Mouse (Mus musculus): ENCODE measurements around the gene Ppp4c. TPM values are rescaled to one million over a fixed set of nuclear protein-coding genes. Genes with fewer than 3 reads are reported as not detected.

The Ppp4c gene
- total and polyA plus RNA-seq, 2 experiments = 45.8 to 97.2 TPM

DNA sequence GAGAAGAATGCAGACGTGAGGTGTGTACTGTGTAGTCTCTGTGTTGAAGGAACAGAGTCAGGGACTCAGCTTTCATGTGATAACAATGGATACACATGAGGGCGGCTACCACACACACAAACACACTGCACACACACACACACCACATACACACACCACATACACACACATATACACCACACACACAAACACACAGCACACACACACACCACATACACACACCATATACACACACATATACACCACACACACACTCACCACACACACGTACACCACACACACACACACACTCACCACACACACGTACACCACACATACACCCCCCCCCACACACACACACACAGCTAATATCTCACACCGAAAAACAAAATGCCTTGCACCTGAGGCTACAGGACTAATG is 50.8 kb downstream of the Ppp4c start:
- H3K27ac ChIP-seq (replicated peaks; ENCODE audit: insufficient read depth, low read depth, low read length) = no peak overlapping the region
- H3K4me3 ChIP-seq (ENCODE audit: insufficient read depth, low read depth, low read length) = no peak overlapping the region
- H3K36me3 ChIP-seq (ENCODE audit: control insufficient read depth, insufficient read depth, low read length) = no peaks in the 10 kb centered on the region
- H3K9ac ChIP-seq (ENCODE audit: low read depth, low read length) = no peak overlapping the region
- no peaks in the 10 kb centered on the region for H3K79me2 ChIP-seq (ENCODE audit: control insufficient read depth, insufficient read depth, low read length)
- H3K4me1 ChIP-seq (ENCODE audit: control insufficient read depth, insufficient read depth, low read length) = peaks cover 4% of the 10 kb centered on the region
- no peak for DNase-seq (ENCODE audit: extremely low read depth, low read depth, low spot score)
- 92% methylated on average over 5 of the region's 5 CpGs for whole genome bisulfite sequencing
- no peaks in the 10 kb centered on the region for H3K27me3 ChIP-seq (ENCODE audit: control insufficient read depth, insufficient read depth, low read length)
- TF ChIP-seq CTCF (IDR thresholded peaks at IDR 0.05; ENCODE audit: low read depth, low read length) = no peak
- TF ChIP-seq POLR2A (IDR thresholded peaks at IDR 0.05; ENCODE audit: extremely low read depth, insufficient read depth, low read length) = no peak

DNA sequence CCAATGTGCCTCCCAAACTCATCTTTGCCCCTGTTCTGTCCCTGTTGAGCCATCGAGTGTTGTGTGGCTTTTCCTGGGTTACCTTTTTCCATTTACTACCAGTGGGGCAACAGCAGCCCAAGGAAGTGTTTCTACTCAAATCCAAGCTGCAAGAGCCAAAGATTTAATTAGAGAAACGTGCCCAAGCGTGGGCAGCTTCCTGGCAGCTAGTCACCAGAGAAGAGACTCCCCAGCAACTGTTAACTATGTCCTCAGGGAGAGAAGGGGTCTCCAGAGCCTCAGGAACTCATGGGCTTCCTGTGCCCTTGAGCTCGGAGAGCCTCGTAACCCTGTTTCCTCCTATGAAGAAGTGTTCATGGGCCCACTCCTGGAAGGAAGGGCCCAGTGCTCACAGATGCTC is 51.3 kb downstream of the Ppp4c start:
- no peak overlapping the region for H3K27ac ChIP-seq (replicated peaks; ENCODE audit: insufficient read depth, low read depth, low read length)
- no peak for DNase-seq (ENCODE audit: extremely low read depth, low read depth, low spot score)
- no peak overlapping the region for H3K4me3 ChIP-seq (ENCODE audit: insufficient read depth, low read depth, low read length)
- peaks cover 2% of the 10 kb centered on the region for H3K4me1 ChIP-seq (ENCODE audit: control insufficient read depth, insufficient read depth, low read length)
- H3K27me3 ChIP-seq (ENCODE audit: control insufficient read depth, insufficient read depth, low read length) = no peaks in the 10 kb centered on the region
- 81% methylated on average over 5 of the region's 5 CpGs for WGBS
- TF ChIP-seq CTCF (IDR thresholded peaks at IDR 0.05; ENCODE audit: low read depth, low read length) (no peak), POLR2A (IDR thresholded peaks at IDR 0.05; ENCODE audit: extremely low read depth, insufficient read depth, low read length) (no peak)
- no peak overlapping the region for H3K9ac ChIP-seq (ENCODE audit: low read depth, low read length)
- no peaks in the 10 kb centered on the region for H3K36me3 ChIP-seq (ENCODE audit: control insufficient read depth, insufficient read depth, low read length)
- no peaks in the 10 kb centered on the region for H3K79me2 ChIP-seq (ENCODE audit: control insufficient read depth, insufficient read depth, low read length)

- H3K27ac ChIP-seq (replicated peaks; ENCODE audit: insufficient read depth, low read depth, low read length) = no peak overlapping the region
- no peak for DNase-seq (ENCODE audit: extremely low read depth, low read depth, low spot score)
- no peaks in the 10 kb centered on the region for H3K79me2 ChIP-seq (ENCODE audit: control insufficient read depth, insufficient read depth, low read length)
- TF ChIP-seq POLR2A (IDR thresholded peaks at IDR 0.05; ENCODE audit: extremely low read depth, insufficient read depth, low read length) (no peak), CTCF (IDR thresholded peaks at IDR 0.05; ENCODE audit: low read depth, low read length) (no peak)
- no peaks in the 10 kb centered on the region for H3K27me3 ChIP-seq (ENCODE audit: control insufficient read depth, insufficient read depth, low read length)
- H3K4me1 ChIP-seq (ENCODE audit: control insufficient read depth, insufficient read depth, low read length) = no peaks in the 10 kb centered on the region; the same call in 1 of the 2 replicates
- no peak overlapping the region for H3K4me3 ChIP-seq (ENCODE audit: insufficient read depth, low read depth, low read length)
- 79% methylated on average over 13 of the region's 13 CpGs for WGBS
- H3K36me3 ChIP-seq (ENCODE audit: control insufficient read depth, insufficient read depth, low read length) = no peaks in the 10 kb centered on the region
- no peak overlapping the region for H3K9ac ChIP-seq (ENCODE audit: low read depth, low read length)
Observed at GRCm38 (mm10) chr7:126740132-126740735, 52.1 kb downstream of the Ppp4c start.

GRCm38 (mm10) chr7:126739551-126739950 is 52.7 kb downstream of the Ppp4c start:
- 85% methylated on average over 17 of the region's 17 CpGs for WGBS
- TF ChIP-seq CTCF (IDR thresholded peaks at IDR 0.05; ENCODE audit: low read depth, low read length) (no peak), POLR2A (IDR thresholded peaks at IDR 0.05; ENCODE audit: extremely low read depth, insufficient read depth, low read length) (no peak)
- no peaks in the 10 kb centered on the region for H3K36me3 ChIP-seq (ENCODE audit: control insufficient read depth, insufficient read depth, low read length)
- H3K27me3 ChIP-seq (ENCODE audit: control insufficient read depth, insufficient read depth, low read length) = no peaks in the 10 kb centered on the region
- no peak overlapping the region for H3K9ac ChIP-seq (ENCODE audit: low read depth, low read length)
- DNase-seq (ENCODE audit: extremely low read depth, low read depth, low spot score) = no peak
- no peak overlapping the region for H3K27ac ChIP-seq (replicated peaks; ENCODE audit: insufficient read depth, low read depth, low read length)
- no peak overlapping the region for H3K4me3 ChIP-seq (ENCODE audit: insufficient read depth, low read depth, low read length)
- H3K79me2 ChIP-seq (ENCODE audit: control insufficient read depth, insufficient read depth, low read length) = no peaks in the 10 kb centered on the region
- H3K4me1 ChIP-seq (ENCODE audit: control insufficient read depth, insufficient read depth, low read length) = no peaks in the 10 kb centered on the region; the same call in 1 of the 2 replicates

DNA sequence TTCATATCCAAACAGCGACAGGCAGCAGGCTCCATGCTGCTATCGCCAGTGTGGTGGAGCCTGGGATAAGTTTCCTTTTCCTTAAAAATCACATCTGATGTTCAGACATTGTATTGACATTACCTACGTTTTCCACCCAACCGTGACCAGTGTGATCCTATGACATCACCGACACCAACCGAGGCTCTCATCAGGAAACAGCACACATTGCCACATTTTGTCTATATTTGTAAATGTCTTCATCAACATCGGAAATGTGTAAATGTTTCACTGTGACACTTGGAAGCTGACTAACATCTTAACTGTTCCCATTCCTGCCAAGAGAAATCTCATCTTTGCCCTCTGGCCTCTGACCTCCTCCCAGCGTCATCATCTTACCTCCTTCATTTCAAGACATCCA is 56.2 kb downstream of the Ppp4c start:
- TF ChIP-seq POLR2A (IDR thresholded peaks at IDR 0.05; ENCODE audit: extremely low read depth, insufficient read depth, low read length) (no peak), CTCF (IDR thresholded peaks at IDR 0.05; ENCODE audit: low read depth, low read length) (no peak)
- no peak overlapping the region for H3K4me3 ChIP-seq (ENCODE audit: insufficient read depth, low read depth, low read length)
- H3K36me3 ChIP-seq (ENCODE audit: control insufficient read depth, insufficient read depth, low read length) = no peaks in the 10 kb centered on the region
- no peaks in the 10 kb centered on the region; the same call in 1 of the 2 replicates for H3K4me1 ChIP-seq (ENCODE audit: control insufficient read depth, insufficient read depth, low read length)
- DNase-seq (ENCODE audit: extremely low read depth, low read depth, low spot score) = no peak
- no peak overlapping the region for H3K9ac ChIP-seq (ENCODE audit: low read depth, low read length)
- H3K27me3 ChIP-seq (ENCODE audit: control insufficient read depth, insufficient read depth, low read length) = no peaks in the 10 kb centered on the region
- 57% methylated on average over 8 of the region's 8 CpGs for WGBS
- no peaks in the 10 kb centered on the region for H3K79me2 ChIP-seq (ENCODE audit: control insufficient read depth, insufficient read depth, low read length)
- H3K27ac ChIP-seq (replicated peaks; ENCODE audit: insufficient read depth, low read depth, low read length) = no peak overlapping the region

Other genes starting within 250 kb of the Ppp4c start
Only the 30 nearest of the 33 such genes appear.
- 79.4 and 85.6 TPM in 2 replicates for gene Eif3c, start 226.1 kb downstream of the Ppp4c start, total RNA-seq (2014; rRNA removed)
- 54.2 and 64.1 TPM in 2 replicates for gene Eif3c, start 226.1 kb downstream of the Ppp4c start, polyA plus RNA-seq (2012; rRNA removed)
- gene Apobr, start 207.6 kb downstream of the Ppp4c start, total RNA-seq (2014; rRNA removed) = 0.74 and 1.6 TPM in 2 replicates
- gene Apobr, start 207.6 kb downstream of the Ppp4c start, polyA plus RNA-seq (2012; rRNA removed) = 0.58 and 1.0 TPM in 2 replicates
- 7.1 and 9.5 TPM in 2 replicates for gene Cln3, start 206.7 kb downstream of the Ppp4c start, total RNA-seq (2014; rRNA removed)
- 40.9 and 57.0 TPM in 2 replicates for gene Cln3, start 206.7 kb downstream of the Ppp4c start, polyA plus RNA-seq (2012; rRNA removed)
- not detected in 2 replicates for gene Il27, start 197.6 kb downstream of the Ppp4c start, total RNA-seq (2014; rRNA removed)
- 0.31 TPM in 1 of 2 replicates, not detected in the other for gene Il27, start 197.6 kb downstream of the Ppp4c start, polyA plus RNA-seq (2012; rRNA removed)
- gene Nupr1, start 161.6 kb downstream of the Ppp4c start, total RNA-seq (2014; rRNA removed) = 3.0 and 3.2 TPM in 2 replicates
- 1.2 TPM in 2 replicates for gene Nupr1, start 161.6 kb downstream of the Ppp4c start, polyA plus RNA-seq (2012; rRNA removed)
- gene Sgf29, start 143.2 kb downstream of the Ppp4c start, total RNA-seq (2014; rRNA removed) = 7.7 and 10.7 TPM in 2 replicates
- 34.7 and 54.2 TPM in 2 replicates for gene Sgf29, start 143.2 kb downstream of the Ppp4c start, polyA plus RNA-seq (2012; rRNA removed)
- 661 and 727 TPM in 2 replicates for gene Sult1a1, start 116.1 kb downstream of the Ppp4c start, total RNA-seq (2014; rRNA removed)
- 566 and 586 TPM in 2 replicates for gene Sult1a1, start 116.1 kb downstream of the Ppp4c start, polyA plus RNA-seq (2012; rRNA removed)
- gene Bola2, start 97.1 kb downstream of the Ppp4c start, total RNA-seq (2014; rRNA removed) = 15.6 and 20.5 TPM in 2 replicates
- gene Bola2, start 97.1 kb downstream of the Ppp4c start, polyA plus RNA-seq (2012; rRNA removed) = 35.6 and 37.7 TPM in 2 replicates
- gene Slx1b, start 96.7 kb downstream of the Ppp4c start, total RNA-seq (2014; rRNA removed) = 4.1 and 4.6 TPM in 2 replicates
- 11.3 and 15.4 TPM in 2 replicates for gene Slx1b, start 96.7 kb downstream of the Ppp4c start, polyA plus RNA-seq (2012; rRNA removed)
- gene Coro1a, start 84.7 kb downstream of the Ppp4c start, total RNA-seq (2014; rRNA removed) = 7.7 and 9.0 TPM in 2 replicates
- gene Coro1a, start 84.7 kb downstream of the Ppp4c start, polyA plus RNA-seq (2012; rRNA removed) = 10.6 and 22.7 TPM in 2 replicates
- 10.4 and 14.8 TPM in 2 replicates for gene Mapk3, start 32.9 kb downstream of the Ppp4c start, total RNA-seq (2014; rRNA removed)
- 68.7 and 70.7 TPM in 2 replicates for gene Mapk3, start 32.9 kb downstream of the Ppp4c start, polyA plus RNA-seq (2012; rRNA removed)
- 0.46 and 2.3 TPM in 2 replicates for gene Gdpd3, start 26.2 kb downstream of the Ppp4c start, total RNA-seq (2014; rRNA removed)
- 8.0 and 9.0 TPM in 2 replicates for gene Gdpd3, start 26.2 kb downstream of the Ppp4c start, polyA plus RNA-seq (2012; rRNA removed)
- 26.4 and 35.2 TPM in 2 replicates for gene Ypel3, start 15.5 kb downstream of the Ppp4c start, total RNA-seq (2014; rRNA removed)
- gene Ypel3, start 15.5 kb downstream of the Ppp4c start, polyA plus RNA-seq (2012; rRNA removed) = 119 and 144 TPM in 2 replicates
- gene Tbx6, start 11.0 kb downstream of the Ppp4c start, total RNA-seq (2014; rRNA removed) = 0.13 and 0.18 TPM in 2 replicates
- 0.71 and 1.1 TPM in 2 replicates for gene Tbx6, start 11.0 kb downstream of the Ppp4c start, polyA plus RNA-seq (2012; rRNA removed)
- gene Fam57b, start 5.2 kb upstream of the Ppp4c start, total RNA-seq (2014; rRNA removed) = not detected in 2 replicates
- gene Fam57b, start 5.2 kb upstream of the Ppp4c start, polyA plus RNA-seq (2012; rRNA removed) = 0.06 and 0.44 TPM in 2 replicates
- gene 4930451I11Rik, start 39.1 kb upstream of the Ppp4c start, total RNA-seq (2014; rRNA removed) = not detected in 2 replicates
- not detected in 2 replicates for gene 4930451I11Rik, start 39.1 kb upstream of the Ppp4c start, polyA plus RNA-seq (2012; rRNA removed)
- not detected in 2 replicates for gene Doc2a, start 54.9 kb upstream of the Ppp4c start, total RNA-seq (2014; rRNA removed)
- gene Doc2a, start 54.9 kb upstream of the Ppp4c start, polyA plus RNA-seq (2012; rRNA removed) = not detected in 2 replicates
- 1.0 and 1.5 TPM in 2 replicates for gene Hirip3, start 69.5 kb upstream of the Ppp4c start, total RNA-seq (2014; rRNA removed)
- gene Hirip3, start 69.5 kb upstream of the Ppp4c start, polyA plus RNA-seq (2012; rRNA removed) = 1.00 and 2.4 TPM in 2 replicates
- 2.5 and 4.8 TPM in 2 replicates for gene Ino80e, start 69.9 kb upstream of the Ppp4c start, total RNA-seq (2014; rRNA removed)
- 16.3 and 18.5 TPM in 2 replicates for gene Ino80e, start 69.9 kb upstream of the Ppp4c start, polyA plus RNA-seq (2012; rRNA removed)
- gene Taok2, start 92.2 kb upstream of the Ppp4c start, total RNA-seq (2014; rRNA removed) = 20.5 and 21.7 TPM in 2 replicates
- 28.5 and 42.7 TPM in 2 replicates for gene Taok2, start 92.2 kb upstream of the Ppp4c start, polyA plus RNA-seq (2012; rRNA removed)
- gene Tmem219, start 130.4 kb upstream of the Ppp4c start, total RNA-seq (2014; rRNA removed) = 78.4 and 98.6 TPM in 2 replicates
- gene Tmem219, start 130.4 kb upstream of the Ppp4c start, polyA plus RNA-seq (2012; rRNA removed) = 94.9 and 120 TPM in 2 replicates
- gene Kctd13, start 136.4 kb upstream of the Ppp4c start, total RNA-seq (2014; rRNA removed) = 2.1 and 3.4 TPM in 2 replicates
- gene Kctd13, start 136.4 kb upstream of the Ppp4c start, polyA plus RNA-seq (2012; rRNA removed) = 5.8 and 7.6 TPM in 2 replicates
- not detected in 2 replicates for gene Asphd1, start 157.1 kb upstream of the Ppp4c start, total RNA-seq (2014; rRNA removed)
- gene Asphd1, start 157.1 kb upstream of the Ppp4c start, polyA plus RNA-seq (2012; rRNA removed) = not detected in 2 replicates
- 0.20 and 0.28 TPM in 2 replicates for gene Sez6l2, start 158.1 kb upstream of the Ppp4c start, total RNA-seq (2014; rRNA removed)
- 0.31 and 0.60 TPM in 2 replicates for gene Sez6l2, start 158.1 kb upstream of the Ppp4c start, polyA plus RNA-seq (2012; rRNA removed)
- gene Cdipt, start 183.4 kb upstream of the Ppp4c start, total RNA-seq (2014; rRNA removed) = 41.2 and 42.8 TPM in 2 replicates
- 137 and 141 TPM in 2 replicates for gene Cdipt, start 183.4 kb upstream of the Ppp4c start, polyA plus RNA-seq (2012; rRNA removed)
- 0.09 TPM in 1 of 2 replicates, not detected in the other for gene Cdiptos, start 183.6 kb upstream of the Ppp4c start, total RNA-seq (2014; rRNA removed)
- gene Cdiptos, start 183.6 kb upstream of the Ppp4c start, polyA plus RNA-seq (2012; rRNA removed) = 0.20 and 0.23 TPM in 2 replicates
- 23.4 and 28.5 TPM in 2 replicates for gene Mvp, start 222.1 kb upstream of the Ppp4c start, total RNA-seq (2014; rRNA removed)
- 26.3 and 39.4 TPM in 2 replicates for gene Mvp, start 222.1 kb upstream of the Ppp4c start, polyA plus RNA-seq (2012; rRNA removed)
- gene Pagr1b, start 224.0 kb upstream of the Ppp4c start, total RNA-seq (2014; rRNA removed) = 0.74 TPM in 1 of 2 replicates, not detected in the other
- gene Pagr1b, start 224.0 kb upstream of the Ppp4c start, polyA plus RNA-seq (2012; rRNA removed) = 0.49 TPM in 1 of 2 replicates, not detected in the other
- 4.9 and 6.7 TPM in 2 replicates for gene Pagr1a, start 224.9 kb upstream of the Ppp4c start, total RNA-seq (2014; rRNA removed)
- 2.6 and 4.2 TPM in 2 replicates for gene Pagr1a, start 224.9 kb upstream of the Ppp4c start, polyA plus RNA-seq (2012; rRNA removed)
- 9.5 and 10.7 TPM in 2 replicates for gene Gm42742, start 228.6 kb upstream of the Ppp4c start, total RNA-seq (2014; rRNA removed)
- gene Gm42742, start 228.6 kb upstream of the Ppp4c start, polyA plus RNA-seq (2012; rRNA removed) = 11.2 and 12.7 TPM in 2 replicates

All from liver, adult 2 months (tissue).